Mouse (Mus musculus): ENCODE measurements around the gene Glmn. TPM values are rescaled to one million over a fixed set of nuclear protein-coding genes. Genes with fewer than 3 reads are reported as not detected.

The Glmn gene
- total RNA-seq, 1 experiment = 14.7 TPM

- Histone ChIP-seq H3K27ac (ENCODE audit: insufficient read depth, low read depth, low read length, poor library complexity, severe bottlenecking) (no peak overlapping the region), H3K36me3 (ENCODE audit: control insufficient read depth, insufficient read depth, low read length, poor library complexity, severe bottlenecking) (no peaks in the 10 kb centered on the region), H3K4me1 (ENCODE audit: control insufficient read depth in 2 of 2, insufficient read depth in 2 of 2, low read length in 2 of 2, poor library complexity in 1 of 2) (no peaks in the 10 kb centered on the region), H3K9me3 (ENCODE audit: control insufficient read depth, insufficient read depth, low read depth, low read length) (no peaks in the 10 kb centered on the region), H3K9ac (ENCODE audit: insufficient read depth, low read depth, low read length, poor library complexity, severe bottlenecking) (no peak overlapping the region), H3K4me3 (ENCODE audit: insufficient read depth in 1 of 2, low read depth in 1 of 2, low read length in 2 of 2, poor library complexity in 1 of 2, severe bottlenecking in 1 of 2) (no peak overlapping the region)
- in situ Hi-C loops (cut with MboI; ENCODE audit: low sequenced_read_pairs in 2 of 2, unreplicated experiment in 2 of 2) = no loop called here
- TF ChIP-seq MAFK (IDR thresholded peaks at IDR 0.05; ENCODE audit: insufficient read depth, low read depth, low read length) = no peak
- no peak for TF ChIP-seq HCFC1 (IDR thresholded peaks at IDR 0.05; ENCODE audit: borderline replicate concordance, insufficient read depth, low read length)
- TF ChIP-seq ZC3H11A (IDR thresholded peaks at IDR 0.05; ENCODE audit: borderline replicate concordance, low read depth, low read length) = no peak
- TF ChIP-seq ZNF384 (IDR thresholded peaks at IDR 0.05; ENCODE audit: low read depth, low read length) = no peak
- no peak for TF ChIP-seq CHD2 (IDR thresholded peaks at IDR 0.05; ENCODE audit: low read depth, low read length)
- DNase-seq (ENCODE audit: low read depth, low spot score) = no peak
These were observed 68.8 kb downstream of the Glmn start for GRCm38 (mm10) chr5:107528856-107529255.

DNA sequence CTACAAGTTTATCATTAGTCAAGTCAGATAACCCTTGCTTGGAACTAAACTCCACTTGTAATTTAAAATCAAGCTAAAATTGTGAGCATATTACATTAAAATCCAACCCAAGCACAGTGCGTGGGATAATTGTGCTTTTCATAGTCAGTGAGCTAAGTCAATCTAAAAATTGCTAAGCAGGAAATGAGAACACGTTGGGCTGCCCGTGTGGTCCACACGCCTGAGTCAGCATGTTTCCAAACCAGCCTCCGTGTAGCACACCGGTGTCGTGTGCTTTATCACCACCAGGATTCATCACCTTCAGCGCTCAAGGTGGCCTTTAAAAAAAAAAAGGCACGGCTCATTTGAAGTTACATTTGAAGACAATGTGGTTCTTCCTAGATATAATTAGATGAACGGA lies 73.4 kb downstream of the Glmn start:
- Histone ChIP-seq H3K27ac (ENCODE audit: insufficient read depth, low read depth, low read length, poor library complexity, severe bottlenecking) (no peak overlapping the region), H3K9ac (ENCODE audit: insufficient read depth, low read depth, low read length, poor library complexity, severe bottlenecking) (no peak overlapping the region), H3K4me3 (ENCODE audit: insufficient read depth in 1 of 2, low read depth in 1 of 2, low read length in 2 of 2, poor library complexity in 1 of 2, severe bottlenecking in 1 of 2) (no peak overlapping the region), H3K4me1 (ENCODE audit: control insufficient read depth in 2 of 2, insufficient read depth in 2 of 2, low read length in 2 of 2, poor library complexity in 1 of 2) (no peaks in the 10 kb centered on the region), H3K9me3 (ENCODE audit: control insufficient read depth, insufficient read depth, low read depth, low read length) (no peaks in the 10 kb centered on the region), H3K36me3 (ENCODE audit: control insufficient read depth, insufficient read depth, low read length, poor library complexity, severe bottlenecking) (no peaks in the 10 kb centered on the region)
- in situ Hi-C loops (cut with MboI; ENCODE audit: low sequenced_read_pairs in 2 of 2, unreplicated experiment in 2 of 2) = no loop called here
- DNase-seq (ENCODE audit: low read depth, low spot score) = no peak
- TF ChIP-seq ZC3H11A (IDR thresholded peaks at IDR 0.05; ENCODE audit: borderline replicate concordance, low read depth, low read length) (no peak), MAFK (IDR thresholded peaks at IDR 0.05; ENCODE audit: insufficient read depth, low read depth, low read length) (peak; percentile 51; the same call in 1 of the 2 replicates)

GRCm38 (mm10) chr5:107521897-107522296 lies 75.8 kb downstream of the Glmn start:
- Histone ChIP-seq H3K9me3 (ENCODE audit: control insufficient read depth, insufficient read depth, low read depth, low read length) (no peaks in the 10 kb centered on the region), H3K4me3 (ENCODE audit: insufficient read depth in 1 of 2, low read depth in 1 of 2, low read length in 2 of 2, poor library complexity in 1 of 2, severe bottlenecking in 1 of 2) (no peak overlapping the region), H3K36me3 (ENCODE audit: control insufficient read depth, insufficient read depth, low read length, poor library complexity, severe bottlenecking) (no peaks in the 10 kb centered on the region), H3K27ac (ENCODE audit: insufficient read depth, low read depth, low read length, poor library complexity, severe bottlenecking) (no peak overlapping the region), H3K9ac (ENCODE audit: insufficient read depth, low read depth, low read length, poor library complexity, severe bottlenecking) (no peak overlapping the region), H3K4me1 (ENCODE audit: control insufficient read depth in 2 of 2, insufficient read depth in 2 of 2, low read length in 2 of 2, poor library complexity in 1 of 2) (no peaks in the 10 kb centered on the region)
- TF ChIP-seq MAFK (IDR thresholded peaks at IDR 0.05; ENCODE audit: insufficient read depth, low read depth, low read length) = no peak
- no peak for TF ChIP-seq HCFC1 (IDR thresholded peaks at IDR 0.05; ENCODE audit: borderline replicate concordance, insufficient read depth, low read length)
- TF ChIP-seq ZNF384 (IDR thresholded peaks at IDR 0.05; ENCODE audit: low read depth, low read length) = no peak
- TF ChIP-seq CHD2 (IDR thresholded peaks at IDR 0.05; ENCODE audit: low read depth, low read length) = no peak
- no peak for TF ChIP-seq ZC3H11A (IDR thresholded peaks at IDR 0.05; ENCODE audit: borderline replicate concordance, low read depth, low read length)
- DNase-seq (ENCODE audit: low read depth, low spot score) = no peak
- in situ Hi-C loops (cut with MboI; ENCODE audit: low sequenced_read_pairs in 2 of 2, unreplicated experiment in 2 of 2) = no loop called here

DNA sequence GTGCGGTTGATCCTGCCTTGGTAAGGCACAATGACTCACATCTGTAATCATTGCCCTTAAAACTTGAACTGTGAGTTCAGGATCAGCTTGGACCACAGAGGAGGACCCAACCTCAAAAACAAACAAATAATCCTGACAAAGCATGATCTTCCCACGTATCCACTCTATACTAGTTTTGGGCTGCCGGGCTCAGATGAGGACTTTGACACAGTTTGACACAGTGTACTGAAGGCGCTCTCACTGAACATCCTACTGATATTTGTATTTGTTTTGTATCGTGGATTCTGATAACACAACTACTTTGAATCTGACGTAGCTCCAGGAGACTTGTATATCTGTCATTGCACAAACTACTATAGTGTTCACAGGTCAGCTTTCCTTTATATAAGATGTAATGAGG lies 76.3 kb downstream of the Glmn start:
- Histone ChIP-seq H3K4me3 (ENCODE audit: insufficient read depth in 1 of 2, low read depth in 1 of 2, low read length in 2 of 2, poor library complexity in 1 of 2, severe bottlenecking in 1 of 2) (no peak overlapping the region), H3K9me3 (ENCODE audit: control insufficient read depth, insufficient read depth, low read depth, low read length) (no peaks in the 10 kb centered on the region), H3K9ac (ENCODE audit: insufficient read depth, low read depth, low read length, poor library complexity, severe bottlenecking) (no peak overlapping the region), H3K4me1 (ENCODE audit: control insufficient read depth in 2 of 2, insufficient read depth in 2 of 2, low read length in 2 of 2, poor library complexity in 1 of 2) (no peaks in the 10 kb centered on the region), H3K36me3 (ENCODE audit: control insufficient read depth, insufficient read depth, low read length, poor library complexity, severe bottlenecking) (no peaks in the 10 kb centered on the region), H3K27ac (ENCODE audit: insufficient read depth, low read depth, low read length, poor library complexity, severe bottlenecking) (no peak overlapping the region)
- no peak for DNase-seq (ENCODE audit: low read depth, low spot score)
- no peak for TF ChIP-seq ZNF384 (IDR thresholded peaks at IDR 0.05; ENCODE audit: low read depth, low read length)
- no peak for TF ChIP-seq CHD2 (IDR thresholded peaks at IDR 0.05; ENCODE audit: low read depth, low read length)
- TF ChIP-seq HCFC1 (IDR thresholded peaks at IDR 0.05; ENCODE audit: borderline replicate concordance, insufficient read depth, low read length) = no peak
- TF ChIP-seq MAFK (IDR thresholded peaks at IDR 0.05; ENCODE audit: insufficient read depth, low read depth, low read length) = no peak
- TF ChIP-seq ZC3H11A (IDR thresholded peaks at IDR 0.05; ENCODE audit: borderline replicate concordance, low read depth, low read length) = no peak
- in situ Hi-C loops (cut with MboI; ENCODE audit: low sequenced_read_pairs in 2 of 2, unreplicated experiment in 2 of 2) = no loop called here

DNA sequence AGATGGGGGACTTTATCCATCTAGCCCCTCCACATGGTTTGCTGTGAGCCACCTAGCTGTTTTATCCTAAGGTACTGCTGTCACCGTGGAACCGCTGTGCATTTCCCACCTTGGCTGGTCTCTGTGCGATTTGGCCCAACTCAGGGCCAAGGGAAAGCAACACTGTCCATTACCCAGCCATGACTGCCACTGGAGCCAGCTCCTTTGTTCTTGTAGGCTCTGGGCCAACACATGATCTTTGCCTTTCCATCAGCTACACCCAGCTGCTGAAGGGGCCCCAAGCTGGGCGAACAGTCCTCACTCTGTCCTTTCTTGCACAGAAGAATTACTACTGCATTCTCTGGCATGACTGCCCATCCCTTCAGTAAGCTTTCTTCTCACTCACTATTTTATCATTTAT lies 79.1 kb downstream of the Glmn start:
- in situ Hi-C loops (cut with MboI; ENCODE audit: low sequenced_read_pairs in 2 of 2, unreplicated experiment in 2 of 2) = no loop called here
- Histone ChIP-seq H3K36me3 (ENCODE audit: control insufficient read depth, insufficient read depth, low read length, poor library complexity, severe bottlenecking) (no peaks in the 10 kb centered on the region), H3K4me3 (ENCODE audit: insufficient read depth in 1 of 2, low read depth in 1 of 2, low read length in 2 of 2, poor library complexity in 1 of 2, severe bottlenecking in 1 of 2) (no peak overlapping the region), H3K9ac (ENCODE audit: insufficient read depth, low read depth, low read length, poor library complexity, severe bottlenecking) (no peak overlapping the region), H3K27ac (ENCODE audit: insufficient read depth, low read depth, low read length, poor library complexity, severe bottlenecking) (no peak overlapping the region), H3K4me1 (ENCODE audit: control insufficient read depth in 2 of 2, insufficient read depth in 2 of 2, low read length in 2 of 2, poor library complexity in 1 of 2) (no peaks in the 10 kb centered on the region), H3K9me3 (ENCODE audit: control insufficient read depth, insufficient read depth, low read depth, low read length) (no peaks in the 10 kb centered on the region)
- DNase-seq (ENCODE audit: low read depth, low spot score) = no peak
- no peak for TF ChIP-seq CHD2 (IDR thresholded peaks at IDR 0.05; ENCODE audit: low read depth, low read length)
- no peak for TF ChIP-seq HCFC1 (IDR thresholded peaks at IDR 0.05; ENCODE audit: borderline replicate concordance, insufficient read depth, low read length)
- TF ChIP-seq ZC3H11A (IDR thresholded peaks at IDR 0.05; ENCODE audit: borderline replicate concordance, low read depth, low read length) = no peak
- TF ChIP-seq ZNF384 (IDR thresholded peaks at IDR 0.05; ENCODE audit: low read depth, low read length) = no peak
- no peak for TF ChIP-seq MAFK (IDR thresholded peaks at IDR 0.05; ENCODE audit: insufficient read depth, low read depth, low read length)

Measured in ES-E14 (cell line).